Mouse (Mus musculus): ENCODE measurements around the gene Calm3. TPM values are rescaled to one million over a fixed set of nuclear protein-coding genes. Genes with fewer than 3 reads are reported as not detected.
A peak's percentile ranks its signal among the peaks of the same experiment; 100 is the strongest.

Calm3 gene
- polyA plus RNA-seq, 2 experiments from 2014 or later, result 48.5 to 103 TPM

GRCm38 (mm10) chr7:16914453-16915343 lies 9.2 kb downstream of the Calm3 start:
- no peak for ATAC-seq

- ATAC-seq, result peak; percentile 94
Measured at GRCm38 (mm10) chr7:16913806-16914452, 10.0 kb downstream of the Calm3 start.

GRCm38 (mm10) chr7:16912360-16912759 lies 11.6 kb downstream of the Calm3 start:
- no peak for ATAC-seq

GRCm38 (mm10) chr7:16911904-16912303 lies 12.0 kb downstream of the Calm3 start:
- no peak for ATAC-seq

GRCm38 (mm10) chr7:16909909-16910308 lies 14.0 kb downstream of the Calm3 start:
- ATAC-seq, result no peak

- ATAC-seq, result no peak
Measured at GRCm38 (mm10) chr7:16908859-16909258, 15.1 kb downstream of the Calm3 start.

- ATAC-seq, result peak; percentile 64
Measured at GRCm38 (mm10) chr7:16908367-16908766, 15.5 kb downstream of the Calm3 start.

GRCm38 (mm10) chr7:16907842-16908241 lies 16.1 kb downstream of the Calm3 start:
- peak; percentile 56 for ATAC-seq

- ATAC-seq, result no peak
Measured at GRCm38 (mm10) chr7:16906889-16907559, 16.9 kb downstream of the Calm3 start.

GRCm38 (mm10) chr7:16906281-16906680 lies 17.6 kb downstream of the Calm3 start, which contains the start of gene Ptgir:
Ptgir (plus strand) TSS chr7:16906490.
- ATAC-seq, result peak; percentile 42

GRCm38 (mm10) chr7:16905491-16906021 lies 18.4 kb downstream of the Calm3 start:
- peak; percentile 46 for ATAC-seq

- no peak for ATAC-seq
Measured at GRCm38 (mm10) chr7:16904120-16904675, 19.7 kb downstream of the Calm3 start.

- ATAC-seq, result no peak
Measured at GRCm38 (mm10) chr7:16903439-16903955, 20.4 kb downstream of the Calm3 start.

GRCm38 (mm10) chr7:16900526-16900925 lies 23.4 kb downstream of the Calm3 start:
- no peak for ATAC-seq

GRCm38 (mm10) chr7:16895511-16895910 lies 28.4 kb downstream of the Calm3 start:
- no peak for ATAC-seq

- ATAC-seq, result peak; percentile 54
Measured at GRCm38 (mm10) chr7:16895000-16895399, 28.9 kb downstream of the Calm3 start.

- ATAC-seq, result no peak
Measured at GRCm38 (mm10) chr7:16894279-16894678, 29.6 kb downstream of the Calm3 start.

GRCm38 (mm10) chr7:16893612-16894011 lies 30.3 kb downstream of the Calm3 start:
- ATAC-seq, result no peak

GRCm38 (mm10) chr7:16892352-16892730 lies 31.6 kb downstream of the Calm3 start:
- ATAC-seq, result peak; percentile 8

- peak; percentile 83 for ATAC-seq
Measured at GRCm38 (mm10) chr7:16891641-16892351, 32.1 kb downstream of the Calm3 start, which contains the start of gene Gng8. Gng8 (plus strand) TSS chr7:16891786.

GRCm38 (mm10) chr7:16890944-16891343 lies 33.0 kb downstream of the Calm3 start:
- ATAC-seq, result no peak

GRCm38 (mm10) chr7:16890536-16890935 lies 33.4 kb downstream of the Calm3 start:
- no peak for ATAC-seq
